Mouse (Mus musculus) spleen, adult 2 months (tissue): ENCODE data around the gene D17H6S53E. TPM values are rescaled to one million over a fixed set of nuclear protein-coding genes. Genes with fewer than 3 reads are reported as not detected.

Experiments
- DNase-seq, 2 experiments: peaks; one replicate each; pipeline versions ENCODE4 v3.0.0 to v3.0.0-alpha.2; 2012 to 2021; ENCODE audit warnings: low spot score in 2 of 2, low read depth in 1 of 2
- H3K27ac ChIP-seq: fragments of 200-500 bp; 2 replicates; pipeline ENCODE4 v1.5.1; 2012; ENCODE audit warnings: low read length, inconsistent platforms; ENCODE audit not compliant: insufficient read depth
- H3K27me3 ChIP-seq: fragments of 200-500 bp; 2 replicates; pipeline ENCODE4 v1.6.1; 2012; ENCODE audit warnings: mild to moderate bottlenecking, moderate library complexity, low read length, inconsistent platforms; ENCODE audit not compliant: control insufficient read depth, insufficient read depth
- H3K36me3 ChIP-seq: fragments of 200-500 bp; 2 replicates; pipeline ENCODE4 v1.6.1; 2012; ENCODE audit warnings: mild to moderate bottlenecking, low read length, inconsistent platforms; ENCODE audit not compliant: control insufficient read depth, insufficient read depth
- H3K4me1 ChIP-seq: fragments of 200-500 bp; 2 replicates; pipeline ENCODE4 v1.6.1; 2011; ENCODE audit warnings: inconsistent platforms; ENCODE audit not compliant: control insufficient read depth, insufficient read depth, insufficient read length
- H3K4me3 ChIP-seq: fragments of 200-500 bp; 2 replicates; pipeline ENCODE4 v1.5.1; 2011; ENCODE audit warnings: mild to moderate bottlenecking, inconsistent platforms; ENCODE audit not compliant: insufficient read depth, insufficient read length; ENCODE audit errors: extremely low read depth
- CTCF ChIP-seq: fragments of 200-500 bp; IDR thresholded peaks from 2 replicates; pipeline ENCODE4 v1.5.1; 2011; ENCODE audit warnings: mild to moderate bottlenecking, inconsistent platforms; ENCODE audit not compliant: insufficient read depth, insufficient read length, insufficient replicate concordance; ENCODE audit errors: extremely low read depth
- POLR2A ChIP-seq: fragments of 200-500 bp; IDR thresholded peaks from 2 replicates; pipeline ENCODE4 v1.6.1; 2011; ENCODE audit warnings: low read depth, low read length, inconsistent platforms
- WGBS: fragments of 180-500 bp; shearing (Covaris S2); methylation state at CpG from one replicate; pipeline ENCODE4 v1.1.7; 2018; 5-methylcytosine and 5-hydroxymethylcytosine counted together
- polyA plus RNA-seq: library from polyadenylated mRNA; depleted of rRNA; stranded (reverse); fragments of >200 nt; gene quantifications from 2 replicates; pipeline ENCODE4 v1.2.3, GENCODE M21; 2012; rRNA removed

Gene D17H6S53E
- 6.8 and 10.0 TPM in 2 replicates for polyA plus RNA-seq

DNA sequence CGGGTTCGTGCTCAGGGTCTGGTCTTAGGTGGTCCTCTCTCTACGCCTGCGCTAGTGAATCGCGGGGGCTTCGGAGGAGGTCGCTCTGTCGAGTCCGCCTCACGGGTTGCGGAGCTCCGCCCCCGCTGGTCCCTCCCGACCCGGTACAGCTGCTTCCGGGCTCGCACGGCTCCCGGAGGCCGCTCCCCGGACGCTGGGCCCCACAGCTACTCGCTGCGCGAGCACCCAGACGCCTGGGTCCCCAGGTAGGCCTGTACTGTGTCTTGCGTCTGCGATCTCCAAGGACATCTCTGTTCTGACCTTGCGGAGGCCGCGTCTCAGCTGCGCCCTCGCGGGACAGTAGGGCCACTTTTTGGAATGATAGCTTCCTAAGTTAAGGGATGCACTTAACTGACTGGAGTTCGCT lies at the start of gene D17H6S53E:
Gene D17H6S53E (plus strand): TSS at position 168 of the 406 bp plus-strand sequence.
- under 1% methylated on average over 36 of the region's 36 CpGs for WGBS

DNA sequence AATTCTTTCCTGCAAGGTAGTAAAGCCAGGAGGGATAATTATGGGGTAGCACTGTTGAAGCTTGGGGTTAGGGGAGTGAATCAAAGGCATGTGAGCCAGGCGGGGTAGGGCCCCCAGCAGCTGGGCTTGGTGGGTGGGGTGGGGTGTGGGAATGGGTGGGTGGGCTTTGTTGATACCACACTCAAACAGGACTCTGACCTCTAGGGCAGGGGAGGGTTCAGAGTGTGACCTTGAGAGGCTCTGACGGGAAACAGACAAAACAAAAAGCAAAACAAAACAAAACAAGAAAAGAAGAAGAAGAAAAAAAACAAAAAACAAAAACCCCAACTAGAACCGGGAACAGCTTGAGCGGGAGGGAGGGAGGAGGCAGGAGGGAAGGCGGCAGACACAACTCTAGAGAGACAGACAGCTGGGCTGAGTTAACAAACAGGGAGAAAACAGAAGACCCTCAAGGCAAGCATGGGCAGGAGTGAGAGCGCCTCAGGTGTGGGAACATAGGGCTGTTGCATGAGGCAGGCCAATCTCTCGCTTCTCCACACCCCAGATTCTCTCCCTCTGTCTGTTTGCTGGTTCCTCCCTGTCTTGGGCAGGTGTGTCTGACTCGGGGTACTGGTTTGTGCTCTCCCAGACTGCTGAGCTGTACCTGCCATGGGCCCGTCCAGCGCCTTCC lies 49.5 kb upstream of the D17H6S53E start, which contains the start of gene Ly6g6e:
Gene Ly6g6e (plus strand): TSS at position 396 of the 670 bp plus-strand sequence.
- H3K36me3 ChIP-seq: no peaks in the 10 kb centered on the region
- H3K4me3 ChIP-seq: no peak within 1 kb of the TSS; the same call in 1 of the 2 replicates
- no peaks in the 10 kb centered on the region; the same call in 1 of the 2 replicates for H3K4me1 ChIP-seq
- WGBS: 66% methylated on average over 10 of the region's 10 CpGs
- H3K27me3 ChIP-seq: no peaks in the 10 kb centered on the region
- TF ChIP-seq POLR2A (no peak), CTCF (no peak)
- H3K27ac ChIP-seq: no peak within 1 kb of the TSS
- DNase-seq: no peak

More for the DNA sequence above, at the start of gene D17H6S53E:
- TF ChIP-seq POLR2A (peak; percentile 81), CTCF (no peak)
- DNase-seq: peak in 1 of 2 experiments; percentile 76
- Histone ChIP-seq H3K27me3 (no peaks in the 10 kb centered on the region), H3K27ac (peak within 1 kb of the TSS; percentile 74), H3K36me3 (peaks cover 8% of the 10 kb centered on the region; the same call in 1 of the 2 replicates), H3K4me3 (peak within 1 kb of the TSS; percentile 81), H3K4me1 (peaks cover 11% of the 10 kb centered on the region)

DNA sequence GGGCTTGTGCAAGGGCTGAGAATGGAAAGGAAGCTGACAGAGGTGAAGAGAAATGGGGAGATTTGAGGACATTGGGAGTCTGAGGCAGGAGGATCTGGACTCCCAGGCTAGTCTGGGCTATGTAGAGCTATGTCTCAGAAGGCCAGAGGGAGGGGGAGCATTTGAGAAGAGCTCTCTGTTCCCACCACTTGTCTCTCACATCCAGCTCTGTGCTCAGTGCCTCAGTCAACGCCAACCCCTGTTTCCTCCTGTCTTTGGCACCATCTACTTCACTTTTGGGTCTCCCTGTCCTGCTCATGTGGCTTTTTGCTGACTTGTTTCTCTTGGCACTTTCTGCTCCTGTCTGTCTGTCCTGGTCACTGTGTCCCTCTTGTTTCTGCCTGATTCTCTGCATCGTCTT lies 48.9 kb upstream of the D17H6S53E start:
- WGBS: 11% methylated on average over 2 of the region's 2 CpGs
- no peak for TF ChIP-seq POLR2A
- TF ChIP-seq CTCF: no peak
- no peaks in the 10 kb centered on the region; the same call in 1 of the 2 replicates for H3K4me1 ChIP-seq
- no peak overlapping the region; the same call in 1 of the 2 replicates for H3K4me3 ChIP-seq
- no peak overlapping the region for H3K27ac ChIP-seq
- H3K36me3 ChIP-seq: no peaks in the 10 kb centered on the region
- DNase-seq: no peak
- no peaks in the 10 kb centered on the region for H3K27me3 ChIP-seq

DNA sequence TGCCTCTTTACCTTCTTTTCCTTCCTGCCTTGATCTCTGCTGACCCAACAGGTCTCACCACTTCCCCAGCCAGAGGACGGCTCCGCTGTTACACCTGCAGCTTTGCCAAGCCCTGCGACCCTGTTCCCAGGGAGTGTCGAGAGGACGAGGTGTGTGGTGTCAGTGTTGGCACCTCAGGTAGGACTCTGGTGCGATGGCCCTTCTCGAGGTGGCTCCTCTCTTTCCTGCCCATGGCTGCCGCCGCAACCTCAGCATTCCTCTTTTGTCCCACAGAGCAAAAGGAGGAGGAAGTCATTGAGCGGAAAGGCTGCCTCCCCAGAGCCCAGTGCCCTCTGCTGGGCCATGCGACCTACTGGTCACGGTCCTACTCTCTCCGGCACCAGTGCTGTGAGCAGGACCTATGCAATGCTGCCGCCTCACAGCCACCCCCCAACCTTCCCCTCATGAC lies 48.4 kb upstream of the D17H6S53E start, which contains the start of gene Ly6g6d:
Gene Ly6g6d (minus strand): TSS at position 280 of the 448 bp plus-strand sequence.
- TF ChIP-seq CTCF (peak; percentile 22; the same call in 1 of the 2 replicates), POLR2A (no peak)
- peak in 1 of 2 experiments; percentile 19 for DNase-seq
- Histone ChIP-seq H3K4me1 (no peaks in the 10 kb centered on the region; the same call in 1 of the 2 replicates), H3K4me3 (no peak within 1 kb of the TSS; the same call in 1 of the 2 replicates), H3K27me3 (no peaks in the 10 kb centered on the region), H3K36me3 (no peaks in the 10 kb centered on the region), H3K27ac (no peak within 1 kb of the TSS)
- 4% methylated on average over 14 of the region's 14 CpGs for WGBS

DNA sequence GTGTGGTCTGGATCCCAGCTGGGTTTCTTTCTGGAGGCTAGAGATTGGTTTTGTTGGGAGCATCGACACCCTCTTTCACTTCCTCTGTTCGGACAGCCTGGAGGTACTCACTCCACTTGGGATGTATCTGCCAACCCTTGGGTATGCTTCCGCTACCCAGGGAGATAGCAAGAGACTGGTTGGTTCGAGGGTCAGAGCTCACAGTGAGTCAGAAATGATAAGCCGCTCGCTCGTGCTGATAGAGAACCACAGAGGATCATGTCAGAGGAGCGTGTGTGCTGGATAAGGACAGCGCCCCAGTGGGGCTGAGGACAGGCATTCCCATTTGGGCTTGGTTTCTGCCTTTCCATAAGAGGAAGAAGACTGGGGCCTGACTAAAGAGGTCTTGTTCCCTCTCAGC lies 46.4 kb upstream of the D17H6S53E start:
- 67% methylated on average over 9 of the region's 9 CpGs for WGBS
- Histone ChIP-seq H3K27ac (no peak overlapping the region), H3K4me1 (no peaks in the 10 kb centered on the region; the same call in 1 of the 2 replicates), H3K27me3 (no peaks in the 10 kb centered on the region), H3K4me3 (no peak overlapping the region), H3K36me3 (no peaks in the 10 kb centered on the region)
- no peak for TF ChIP-seq POLR2A
- TF ChIP-seq CTCF: no peak
- DNase-seq: no peak

DNA sequence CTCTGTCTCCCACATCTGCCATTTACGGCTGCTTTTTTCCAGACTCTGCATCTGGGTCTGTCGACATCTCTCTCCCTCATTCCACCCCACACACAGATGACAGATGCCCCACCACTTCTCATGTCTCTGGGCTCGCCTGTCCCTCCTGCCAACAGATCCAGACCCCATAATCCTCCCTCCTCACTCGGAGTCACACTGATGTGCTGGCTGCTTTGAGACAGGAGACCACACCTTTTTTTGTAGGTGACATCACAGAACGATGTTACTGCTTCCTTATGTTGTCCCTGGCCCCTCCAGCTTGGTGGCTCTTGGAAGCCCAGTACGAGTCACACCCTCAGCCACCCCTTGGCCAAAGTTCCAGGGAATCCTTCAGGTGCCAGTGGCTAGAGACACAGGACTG lies 45.9 kb upstream of the D17H6S53E start:
- WGBS: 71% methylated on average over 6 of the region's 6 CpGs
- TF ChIP-seq CTCF (no peak), POLR2A (no peak)
- Histone ChIP-seq H3K27ac (no peak overlapping the region), H3K27me3 (no peaks in the 10 kb centered on the region), H3K4me1 (no peaks in the 10 kb centered on the region; the same call in 1 of the 2 replicates), H3K4me3 (no peak overlapping the region), H3K36me3 (no peaks in the 10 kb centered on the region)
- DNase-seq: no peak
